Mouse (Mus musculus): ENCODE measurements around the gene Defb5. TPM values are rescaled to one million over a fixed set of nuclear protein-coding genes. Genes with fewer than 3 reads are reported as not detected.
"Not testable (repeated sequence)": the region's sequence is repeated elsewhere in the genome, so short reads cannot be mapped to it uniquely, and the experiment has no call there.

Gene Defb5
- not detected in 2 replicates for polyA plus RNA-seq (2016; fragmentation: Nextera tagmentation; extraction: Ambion mirVana)

GRCm38 (mm10) chr8:19247280-19247679 lies at the start of gene Defb5:
Gene Defb5, plus strand, starts transcription at chr8:19247580.
- no peak for DNase-seq (ENCODE audit: low spot score)
- no peak within 1 kb of the TSS for H3K4me3 ChIP-seq
- H3K27ac ChIP-seq (replicated peaks), result no peak within 1 kb of the TSS
- peaks cover 17% of the 10 kb centered on the region; the same call in 1 of the 2 replicates for H3K9me3 ChIP-seq
- WGBS, result 91% methylated on average over 5 of the region's 5 CpGs
- H3K36me3 ChIP-seq (replicated peaks), result no peaks in the 10 kb centered on the region
- no peaks in the 10 kb centered on the region for H3K4me1 ChIP-seq
- H3K27me3 ChIP-seq (replicated peaks; ENCODE audit: low read depth, poor library complexity, severe bottlenecking), result no peaks in the 10 kb centered on the region

GRCm38 (mm10) chr8:19225161-19225560 lies 22.2 kb upstream of the Defb5 start, which contains the start of gene Defb6:
Gene Defb6, plus strand, starts transcription at chr8:19225478.
- no peaks in the 10 kb centered on the region for H3K27me3 ChIP-seq (replicated peaks; ENCODE audit: low read depth, poor library complexity, severe bottlenecking)
- no peaks in the 10 kb centered on the region for H3K9me3 ChIP-seq
- H3K4me3 ChIP-seq, result no peak within 1 kb of the TSS
- no peaks in the 10 kb centered on the region for H3K36me3 ChIP-seq (replicated peaks)
- DNase-seq (ENCODE audit: low spot score), result no peak
- 55% methylated on average over 1 of the region's 1 CpGs for WGBS
- no peak within 1 kb of the TSS for H3K27ac ChIP-seq (replicated peaks)
- no peaks in the 10 kb centered on the region for H3K4me1 ChIP-seq

GRCm38 (mm10) chr8:19238101-19238500 lies 9.3 kb upstream of the Defb5 start:
- DNase-seq (ENCODE audit: low spot score), result no peak
- H3K36me3 ChIP-seq (replicated peaks), result no peaks in the 10 kb centered on the region
- 67% methylated on average over 1 of the region's 1 CpGs for WGBS

GRCm38 (mm10) chr8:19239616-19240015 lies 7.8 kb upstream of the Defb5 start, which contains the start of gene Defb46:
Gene Defb46, plus strand, starts transcription at chr8:19239916.
- peaks cover 5% of the 10 kb centered on the region; the same call in 1 of the 2 replicates for H3K9me3 ChIP-seq
- H3K27ac ChIP-seq (replicated peaks), result no peak within 1 kb of the TSS
- DNase-seq (ENCODE audit: low spot score), result no peak
- no peaks in the 10 kb centered on the region for H3K4me1 ChIP-seq
- WGBS, result 78% methylated on average over 2 of the region's 2 CpGs
- no peaks in the 10 kb centered on the region for H3K36me3 ChIP-seq (replicated peaks)
- no peaks in the 10 kb centered on the region for H3K27me3 ChIP-seq (replicated peaks; ENCODE audit: low read depth, poor library complexity, severe bottlenecking)
- H3K4me3 ChIP-seq, result no peak within 1 kb of the TSS

More at GRCm38 (mm10) chr8:19238101-19238500, 9.3 kb upstream of the Defb5 start:
- H3K27me3 ChIP-seq (replicated peaks; ENCODE audit: low read depth, poor library complexity, severe bottlenecking), result no peaks in the 10 kb centered on the region
- no peaks in the 10 kb centered on the region for H3K9me3 ChIP-seq
- H3K4me3 ChIP-seq, result no peak overlapping the region
- H3K4me1 ChIP-seq, result no peaks in the 10 kb centered on the region
- H3K27ac ChIP-seq (replicated peaks), result no peak overlapping the region

- H3K4me1 ChIP-seq, result no peaks in the 10 kb centered on the region
- no peak overlapping the region for H3K4me3 ChIP-seq
- H3K36me3 ChIP-seq (replicated peaks), result no peaks in the 10 kb centered on the region
- peaks cover 10% of the 10 kb centered on the region; the same call in 1 of the 2 replicates for H3K9me3 ChIP-seq
- no peak overlapping the region for H3K27ac ChIP-seq (replicated peaks)
- no peaks in the 10 kb centered on the region for H3K27me3 ChIP-seq (replicated peaks; ENCODE audit: low read depth, poor library complexity, severe bottlenecking)
- DNase-seq (ENCODE audit: low spot score), result no peak
Measured at GRCm38 (mm10) chr8:19258136-19258535, 10.8 kb downstream of the Defb5 start.

GRCm38 (mm10) chr8:19259667-19260066 lies 12.3 kb downstream of the Defb5 start:
- no peaks in the 10 kb centered on the region for H3K27me3 ChIP-seq (replicated peaks; ENCODE audit: low read depth, poor library complexity, severe bottlenecking)
- DNase-seq (ENCODE audit: low spot score), result no peak
- H3K4me3 ChIP-seq, result no peak overlapping the region
- H3K36me3 ChIP-seq (replicated peaks), result no peaks in the 10 kb centered on the region
- peaks cover 11% of the 10 kb centered on the region; the same call in 1 of the 2 replicates for H3K9me3 ChIP-seq
- H3K4me1 ChIP-seq, result no peaks in the 10 kb centered on the region
- no peak overlapping the region for H3K27ac ChIP-seq (replicated peaks)
- 46% methylated on average over 3 of the region's 3 CpGs for WGBS

- 53% methylated on average over 2 of the region's 2 CpGs for WGBS
- H3K27me3 ChIP-seq (replicated peaks; ENCODE audit: low read depth, poor library complexity, severe bottlenecking); H3K4me3 ChIP-seq; H3K9me3 ChIP-seq; H3K4me1 ChIP-seq; H3K36me3 ChIP-seq (replicated peaks); DNase-seq (ENCODE audit: low spot score); H3K27ac ChIP-seq (replicated peaks): not testable (repeated sequence)
Measured at GRCm38 (mm10) chr8:19293060-19293459, 45.7 kb downstream of the Defb5 start, which contains the start of gene Defb3. Gene Defb3, plus strand, starts transcription at chr8:19293360.

- not testable (repeated sequence) for H3K27ac ChIP-seq (replicated peaks); H3K36me3 ChIP-seq (replicated peaks); H3K4me3 ChIP-seq; H3K9me3 ChIP-seq; H3K4me1 ChIP-seq; DNase-seq (ENCODE audit: low spot score); H3K27me3 ChIP-seq (replicated peaks; ENCODE audit: low read depth, poor library complexity, severe bottlenecking)
- 66% methylated on average over 3 of the region's 3 CpGs for WGBS
Measured at GRCm38 (mm10) chr8:19298361-19298760, 51.0 kb downstream of the Defb5 start.

Other genes starting within 250 kb of the Defb5 start
- not detected in 2 replicates for gene Defb38, start 221.0 kb upstream of the Defb5 start, polyA plus RNA-seq (2016; fragmentation: Nextera tagmentation; extraction: Ambion mirVana)
- gene Defb39, start 182.8 kb upstream of the Defb5 start, polyA plus RNA-seq (2016; fragmentation: Nextera tagmentation; extraction: Ambion mirVana), result not detected in 2 replicates
- gene Defb12, start 132.7 kb upstream of the Defb5 start, polyA plus RNA-seq (2016; fragmentation: Nextera tagmentation; extraction: Ambion mirVana), result not detected in 2 replicates
- gene Defb34, start 123.8 kb upstream of the Defb5 start, polyA plus RNA-seq (2016; fragmentation: Nextera tagmentation; extraction: Ambion mirVana), result not detected in 2 replicates
- gene Gm45826, start 106.8 kb upstream of the Defb5 start, polyA plus RNA-seq (2016; fragmentation: Nextera tagmentation; extraction: Ambion mirVana), result not detected in 2 replicates
- not detected in 2 replicates for gene Defb14, start 53.2 kb upstream of the Defb5 start, polyA plus RNA-seq (2016; fragmentation: Nextera tagmentation; extraction: Ambion mirVana)
- gene Defb4, start 48.9 kb upstream of the Defb5 start, polyA plus RNA-seq (2016; fragmentation: Nextera tagmentation; extraction: Ambion mirVana), result not detected in 2 replicates
- not detected in 2 replicates for gene Defb6, start 22.1 kb upstream of the Defb5 start, polyA plus RNA-seq (2016; fragmentation: Nextera tagmentation; extraction: Ambion mirVana)
- gene Defb46, start 7.7 kb upstream of the Defb5 start, polyA plus RNA-seq (2016; fragmentation: Nextera tagmentation; extraction: Ambion mirVana), result not detected in 2 replicates
- gene Defb3, start 45.8 kb downstream of the Defb5 start, polyA plus RNA-seq (2016; fragmentation: Nextera tagmentation; extraction: Ambion mirVana), result not detected in 2 replicates
- gene Defb8, start 200.0 kb downstream of the Defb5 start, polyA plus RNA-seq (2016; fragmentation: Nextera tagmentation; extraction: Ambion mirVana), result not detected in 2 replicates
- not detected in 2 replicates for gene Defb7, start 247.5 kb downstream of the Defb5 start, polyA plus RNA-seq (2016; fragmentation: Nextera tagmentation; extraction: Ambion mirVana)